Mouse (Mus musculus): Measurements from ENCODE around the gene Olfr70.

DNA sequence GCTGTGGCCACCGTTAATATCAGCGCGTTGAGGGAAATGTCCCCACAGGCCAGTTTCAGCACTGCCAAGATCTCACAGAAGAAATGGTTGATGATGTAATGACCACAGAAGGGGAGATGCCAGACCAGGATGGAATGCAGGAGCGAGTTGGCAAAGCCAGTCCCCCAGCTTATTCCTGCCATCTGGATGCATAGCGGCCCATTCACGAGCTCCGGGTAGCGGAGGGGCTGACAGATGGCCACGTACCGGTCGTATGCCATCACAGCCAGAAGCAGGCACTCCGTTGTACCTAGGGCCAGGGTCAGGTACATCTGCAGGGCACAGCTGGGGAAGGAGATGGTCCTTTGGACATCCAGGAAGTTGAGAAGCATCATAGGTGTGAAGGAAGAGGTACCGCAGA is 4.0 kb downstream of the Olfr70 start:
- TF ChIP-seq CTCF (IDR thresholded peaks at IDR 0.05; ENCODE audit: extremely low read depth, insufficient read depth, low read length) (no peak), POLR2A (IDR thresholded peaks at IDR 0.05; ENCODE audit: extremely low read depth, insufficient read depth, low read length) (no peak)

Measured in cortical plate, adult 2 months (tissue).